Mouse (Mus musculus) hindbrain, embryonic 13.5 days (tissue): ENCODE data around the gene Cst7. TPM values are rescaled to one million over a fixed set of nuclear protein-coding genes. Genes with fewer than 3 reads are reported as not detected.

ENCODE experiments used
- polyA plus RNA-seq: library from polyadenylated mRNA; unstranded; fragments of >200 nt; fragmentation: Nextera tagmentation; extraction: Ambion mirVana; gene quantifications from 2 replicates; pipeline ENCODE4 v1.2.1, GENCODE M21; 2015

Gene Cst7
- polyA plus RNA-seq, 1 experiment from 2014 or later: 0.40 TPM

Other genes with a start within 250 kb of the Cst7 start
- 0.88 and 1.2 TPM in 2 replicates for gene Gm10130, start 246.7 kb upstream of the Cst7 start, polyA plus RNA-seq
- 14.9 and 15.8 TPM in 2 replicates for gene 3300002I08Rik, start 207.7 kb upstream of the Cst7 start, polyA plus RNA-seq
- gene Zfp442, start 118.9 kb upstream of the Cst7 start, polyA plus RNA-seq: 8.0 and 9.3 TPM in 2 replicates
- gene Zfp345, start 85.3 kb upstream of the Cst7 start, polyA plus RNA-seq: not detected in 2 replicates
- gene Apmap, start 38.2 kb downstream of the Cst7 start, polyA plus RNA-seq: 42.9 and 45.9 TPM in 2 replicates
- 19.8 and 20.1 TPM in 2 replicates for gene Acss1, start 98.1 kb downstream of the Cst7 start, polyA plus RNA-seq
- 0.18 and 0.61 TPM in 2 replicates for gene Vsx1, start 118.9 kb downstream of the Cst7 start, polyA plus RNA-seq
- gene Entpd6, start 178.6 kb downstream of the Cst7 start, polyA plus RNA-seq: 49.1 and 55.8 TPM in 2 replicates
- 89.3 and 94.9 TPM in 2 replicates for gene Pygb, start 216.3 kb downstream of the Cst7 start, polyA plus RNA-seq